Mouse (Mus musculus): ENCODE measurements around the gene Map3k14. TPM values are rescaled to one million over a fixed set of nuclear protein-coding genes. Genes with fewer than 3 reads are reported as not detected.
A peak's percentile ranks its signal among the peaks of the same experiment; 100 is the strongest.
"Not testable (repeated sequence)": the region's sequence is repeated elsewhere in the genome, so short reads cannot be mapped to it uniquely, and the experiment has no call there.

Map3k14 gene
- polyA plus RNA-seq, 1 experiment from 2014 or later, result 3.7 TPM

DNA sequence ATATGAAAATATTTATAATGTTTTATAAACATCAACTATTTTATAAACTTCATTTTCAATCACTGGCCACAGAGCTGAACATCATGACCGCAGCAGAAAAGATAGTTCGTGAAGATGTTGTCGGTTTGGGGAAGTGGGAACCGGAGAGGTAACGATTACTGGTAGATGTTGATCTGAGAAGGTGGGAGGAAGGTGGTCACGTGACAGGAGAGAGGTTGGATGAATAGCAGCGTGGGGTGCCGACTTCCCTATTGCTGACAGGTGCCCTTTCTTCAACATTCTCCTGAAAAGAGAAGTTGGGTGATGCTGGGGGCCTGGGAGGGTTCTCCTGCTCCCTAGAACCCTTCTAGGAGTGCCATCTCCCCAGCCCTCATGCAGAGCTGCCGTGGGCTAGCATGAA lies 37.3 kb upstream of the Map3k14 start:
- Histone ChIP-seq H3K36me3 (ENCODE audit: control insufficient read depth, insufficient read depth, low read length) (no peaks in the 10 kb centered on the region), H3K27ac (ENCODE audit: low read length) (no peak overlapping the region), H3K4me2 (ENCODE audit: low read depth, low read length) (no peak overlapping the region), H3K4me1 (replicated peaks; ENCODE audit: control insufficient read depth, insufficient read depth, low read length) (no peaks in the 10 kb centered on the region), H3K9me3 (ENCODE audit: control insufficient read depth, low read length) (no peaks in the 10 kb centered on the region), H3K27me3 (ENCODE audit: control insufficient read depth, insufficient read depth, low read depth, low read length) (no peaks in the 10 kb centered on the region), H3K4me3 (ENCODE audit: low read length) (no peak overlapping the region), H3K9ac (ENCODE audit: low read length) (no peak overlapping the region)
- ATAC-seq (ENCODE audit: low read depth), result no peak
- WGBS, result 77% methylated on average over 9 of the region's 9 CpGs

DNA sequence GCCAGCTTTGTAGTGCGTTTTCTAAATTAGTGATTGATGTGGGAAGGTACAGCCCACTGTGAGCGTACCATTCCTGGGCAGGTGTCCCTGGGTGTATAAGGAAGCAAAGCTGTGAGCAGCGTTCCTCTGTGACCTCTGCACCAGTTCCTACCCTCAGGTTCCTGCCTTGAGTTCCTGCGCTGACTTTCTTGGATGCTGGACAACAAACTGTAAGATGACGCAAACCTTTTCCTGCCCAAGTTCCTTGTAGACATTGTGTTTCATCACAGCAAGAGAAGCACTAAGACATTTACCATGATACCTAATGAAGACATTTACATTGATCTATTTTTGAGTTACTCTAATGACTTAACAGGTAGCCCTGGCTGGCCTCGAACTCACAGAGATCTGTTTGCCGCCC lies 27.5 kb upstream of the Map3k14 start:
- H3K36me3 ChIP-seq (ENCODE audit: control insufficient read depth, insufficient read depth, low read length), result no peaks in the 10 kb centered on the region
- no peaks in the 10 kb centered on the region for H3K9me3 ChIP-seq (ENCODE audit: control insufficient read depth, low read length)
- H3K4me2 ChIP-seq (ENCODE audit: low read depth, low read length), result no peak overlapping the region
- ATAC-seq (ENCODE audit: low read depth), result no peak
- H3K27me3 ChIP-seq (ENCODE audit: control insufficient read depth, insufficient read depth, low read depth, low read length), result no peaks in the 10 kb centered on the region
- no peak overlapping the region for H3K27ac ChIP-seq (ENCODE audit: low read length)
- no peak overlapping the region for H3K4me3 ChIP-seq (ENCODE audit: low read length)
- H3K9ac ChIP-seq (ENCODE audit: low read length), result no peak overlapping the region
- peaks cover 19% of the 10 kb centered on the region for H3K4me1 ChIP-seq (replicated peaks; ENCODE audit: control insufficient read depth, insufficient read depth, low read length)
- 85% methylated on average over 7 of the region's 7 CpGs for WGBS

DNA sequence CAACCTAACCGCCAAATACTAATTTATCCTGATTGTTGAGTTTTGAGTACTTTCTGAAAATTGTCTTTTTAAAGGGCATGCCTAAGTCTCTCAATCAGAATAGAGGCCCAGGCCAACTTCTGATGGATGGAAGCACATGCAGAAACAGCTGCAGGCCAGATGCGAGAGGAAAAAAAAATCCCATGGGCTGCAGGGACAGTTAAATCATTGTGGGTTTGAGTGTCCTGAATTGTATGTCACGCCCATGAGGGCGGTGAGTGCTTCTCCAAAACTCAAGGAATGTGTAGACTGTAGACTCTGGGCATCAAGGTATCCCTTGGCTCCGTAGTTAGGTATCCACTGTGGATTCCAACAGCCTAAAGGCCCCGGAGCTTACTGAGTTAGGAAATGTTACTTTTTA lies 26.8 kb upstream of the Map3k14 start:
- no peaks in the 10 kb centered on the region for H3K9me3 ChIP-seq (ENCODE audit: control insufficient read depth, low read length)
- no peaks in the 10 kb centered on the region for H3K36me3 ChIP-seq (ENCODE audit: control insufficient read depth, insufficient read depth, low read length)
- no peak overlapping the region for H3K4me3 ChIP-seq (ENCODE audit: low read length)
- H3K9ac ChIP-seq (ENCODE audit: low read length), result no peak overlapping the region
- H3K27ac ChIP-seq (ENCODE audit: low read length), result no peak overlapping the region
- no peak overlapping the region for H3K4me2 ChIP-seq (ENCODE audit: low read depth, low read length)
- 72% methylated on average over 6 of the region's 6 CpGs for WGBS
- H3K27me3 ChIP-seq (ENCODE audit: control insufficient read depth, insufficient read depth, low read depth, low read length), result no peaks in the 10 kb centered on the region
- no peak for ATAC-seq (ENCODE audit: low read depth)
- H3K4me1 ChIP-seq (replicated peaks; ENCODE audit: control insufficient read depth, insufficient read depth, low read length), result peaks cover 19% of the 10 kb centered on the region

DNA sequence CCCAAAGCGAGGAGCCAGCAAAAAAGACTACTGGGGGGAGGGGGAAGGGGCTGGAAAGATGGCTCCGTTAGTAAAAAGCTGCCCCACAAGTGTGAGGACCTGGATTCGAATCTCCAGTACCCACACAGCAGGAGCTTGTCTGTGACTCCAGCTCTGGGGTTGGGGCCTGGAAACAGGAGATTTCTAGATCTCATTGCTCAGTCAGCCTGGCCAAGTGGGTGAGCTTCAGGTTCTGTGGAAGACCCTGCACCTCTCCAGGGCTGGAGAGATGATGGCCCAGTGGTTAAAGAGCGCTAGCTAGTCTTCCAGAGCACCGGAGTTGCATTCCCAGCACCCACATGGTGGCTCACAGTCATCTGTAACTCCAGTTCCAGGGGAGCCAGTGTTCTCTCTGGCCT lies 25.6 kb upstream of the Map3k14 start:
- Histone ChIP-seq H3K27ac (ENCODE audit: low read length) (peak overlapping the region; percentile 69), H3K4me2 (ENCODE audit: low read depth, low read length) (no peak overlapping the region), H3K36me3 (ENCODE audit: control insufficient read depth, insufficient read depth, low read length) (no peaks in the 10 kb centered on the region), H3K9me3 (ENCODE audit: control insufficient read depth, low read length) (no peaks in the 10 kb centered on the region), H3K4me1 (replicated peaks; ENCODE audit: control insufficient read depth, insufficient read depth, low read length) (peaks cover 21% of the 10 kb centered on the region), H3K9ac (ENCODE audit: low read length) (no peak overlapping the region), H3K4me3 (ENCODE audit: low read length) (no peak overlapping the region), H3K27me3 (ENCODE audit: control insufficient read depth, insufficient read depth, low read depth, low read length) (no peaks in the 10 kb centered on the region)
- no peak for ATAC-seq (ENCODE audit: low read depth)
- 57% methylated on average over 5 of the region's 5 CpGs for WGBS

DNA sequence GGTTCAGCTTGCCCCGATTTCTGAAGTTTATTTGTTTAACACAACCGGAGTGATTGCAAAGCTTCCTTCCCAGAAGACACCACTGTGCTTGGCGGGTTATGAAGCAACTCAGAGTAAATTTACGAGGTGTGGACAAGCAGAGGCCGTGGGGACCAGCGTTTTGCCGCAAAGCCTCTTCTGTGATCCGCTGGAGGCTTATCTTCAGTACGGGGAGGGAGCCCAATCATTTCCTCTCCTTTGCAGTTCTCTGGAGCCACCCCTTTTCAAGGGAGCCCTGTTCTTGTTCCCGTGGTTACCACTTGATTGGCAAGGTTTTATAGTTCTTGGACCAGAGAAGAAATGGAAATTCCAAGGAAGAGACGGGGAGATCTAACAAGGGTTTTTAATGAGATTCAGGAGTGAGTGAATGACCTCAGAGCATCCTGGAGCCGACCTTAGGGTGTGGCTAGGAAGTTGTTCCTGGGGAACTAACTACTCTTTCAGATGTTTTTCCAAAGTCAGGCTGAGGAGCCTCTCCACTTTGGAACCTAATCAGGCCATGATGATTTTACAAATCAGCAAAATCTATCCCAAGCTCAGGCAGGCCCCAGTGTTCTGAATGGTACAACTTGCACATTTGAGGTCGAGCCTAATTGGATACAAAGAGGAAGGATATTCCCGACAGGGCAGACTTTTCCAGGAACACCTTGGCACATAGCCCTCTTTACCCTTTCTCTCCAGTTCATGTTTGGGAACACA lies 25.0 kb upstream of the Map3k14 start:
- Histone ChIP-seq H3K4me2 (ENCODE audit: low read depth, low read length) (peak overlapping the region; percentile 39), H3K4me1 (replicated peaks; ENCODE audit: control insufficient read depth, insufficient read depth, low read length) (peaks cover 21% of the 10 kb centered on the region), H3K27ac (ENCODE audit: low read length) (peak overlapping the region; percentile 69), H3K4me3 (ENCODE audit: low read length) (no peak overlapping the region), H3K27me3 (ENCODE audit: control insufficient read depth, insufficient read depth, low read depth, low read length) (no peaks in the 10 kb centered on the region), H3K9me3 (ENCODE audit: control insufficient read depth, low read length) (no peaks in the 10 kb centered on the region), H3K9ac (ENCODE audit: low read length) (no peak overlapping the region), H3K36me3 (ENCODE audit: control insufficient read depth, insufficient read depth, low read length) (no peaks in the 10 kb centered on the region)
- 4% methylated on average over 14 of the region's 14 CpGs for WGBS
- ATAC-seq (ENCODE audit: low read depth), result peak; percentile 91

DNA sequence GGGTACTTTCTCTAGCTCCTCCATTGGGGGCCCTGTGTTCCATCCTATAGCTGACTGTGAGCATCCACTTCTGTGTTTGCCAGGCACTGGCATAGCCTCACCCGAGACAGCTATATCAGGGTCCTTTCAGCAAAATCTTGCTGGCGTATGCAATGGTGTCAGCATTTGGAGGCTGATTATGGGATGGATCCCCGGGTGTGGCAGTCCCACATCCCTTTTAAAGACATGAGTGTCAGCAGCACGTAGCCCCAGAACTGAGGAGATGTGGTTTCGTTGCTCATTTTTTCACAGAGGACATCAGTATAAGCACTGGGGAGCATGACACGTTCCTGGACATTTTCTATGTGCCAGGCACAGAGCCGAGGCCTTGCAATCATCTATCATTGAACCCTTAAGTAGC lies 23.6 kb upstream of the Map3k14 start:
- ATAC-seq (ENCODE audit: low read depth); H3K27ac ChIP-seq (ENCODE audit: low read length); H3K4me3 ChIP-seq (ENCODE audit: low read length); H3K9ac ChIP-seq (ENCODE audit: low read length); H3K27me3 ChIP-seq (ENCODE audit: control insufficient read depth, insufficient read depth, low read depth, low read length); H3K4me2 ChIP-seq (ENCODE audit: low read depth, low read length); H3K36me3 ChIP-seq (ENCODE audit: control insufficient read depth, insufficient read depth, low read length); H3K9me3 ChIP-seq (ENCODE audit: control insufficient read depth, low read length): not testable (repeated sequence)
- WGBS, result 85% methylated on average over 7 of the region's 7 CpGs
- peaks cover 21% of the 10 kb centered on the region for H3K4me1 ChIP-seq (replicated peaks; ENCODE audit: control insufficient read depth, insufficient read depth, low read length)

DNA sequence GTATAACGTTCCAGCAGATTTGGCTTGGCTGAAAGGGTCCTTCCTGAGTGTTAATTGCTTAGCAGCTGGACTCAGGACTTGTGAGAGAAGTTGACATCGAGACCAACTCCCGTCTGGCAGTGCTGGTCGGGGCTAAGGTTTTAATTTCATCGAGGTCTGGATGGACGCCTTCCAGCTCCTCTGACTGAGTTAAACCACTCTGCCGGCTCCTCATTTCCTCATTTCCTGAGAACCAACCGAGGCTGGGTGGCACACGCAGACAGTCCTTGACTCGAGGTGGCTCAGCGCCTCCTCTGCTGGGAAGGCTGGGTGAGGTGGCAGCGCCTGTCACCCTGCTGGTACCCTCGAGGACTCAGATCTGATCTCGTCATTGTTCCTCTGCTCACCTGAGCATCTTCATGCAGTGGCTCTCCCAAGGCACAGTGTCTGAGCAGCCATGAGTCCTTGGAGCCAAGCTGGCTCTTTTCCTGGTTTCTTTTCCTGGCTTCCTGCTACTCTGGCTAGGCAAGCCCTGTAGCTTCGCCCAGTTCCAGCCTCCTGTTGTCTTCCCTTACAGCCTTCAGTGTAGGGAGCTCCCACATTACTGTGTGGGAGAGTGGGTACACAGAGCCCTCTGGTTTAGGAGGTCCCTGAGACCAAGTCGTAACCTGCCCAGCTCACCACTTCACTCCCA lies 21.2 kb upstream of the Map3k14 start:
- peak overlapping the region; percentile 19; the same call in 1 of the 2 replicates for H3K27ac ChIP-seq (ENCODE audit: low read length)
- 54% methylated on average over 16 of the region's 16 CpGs for WGBS
- no peaks in the 10 kb centered on the region for H3K9me3 ChIP-seq (ENCODE audit: control insufficient read depth, low read length)
- H3K9ac ChIP-seq (ENCODE audit: low read length), result no peak overlapping the region
- H3K36me3 ChIP-seq (ENCODE audit: control insufficient read depth, insufficient read depth, low read length), result no peaks in the 10 kb centered on the region
- H3K4me1 ChIP-seq (replicated peaks; ENCODE audit: control insufficient read depth, insufficient read depth, low read length), result peaks cover 16% of the 10 kb centered on the region
- H3K4me2 ChIP-seq (ENCODE audit: low read depth, low read length), result no peak overlapping the region
- ATAC-seq (ENCODE audit: low read depth), result no peak
- no peaks in the 10 kb centered on the region for H3K27me3 ChIP-seq (ENCODE audit: control insufficient read depth, insufficient read depth, low read depth, low read length)
- no peak overlapping the region for H3K4me3 ChIP-seq (ENCODE audit: low read length)

DNA sequence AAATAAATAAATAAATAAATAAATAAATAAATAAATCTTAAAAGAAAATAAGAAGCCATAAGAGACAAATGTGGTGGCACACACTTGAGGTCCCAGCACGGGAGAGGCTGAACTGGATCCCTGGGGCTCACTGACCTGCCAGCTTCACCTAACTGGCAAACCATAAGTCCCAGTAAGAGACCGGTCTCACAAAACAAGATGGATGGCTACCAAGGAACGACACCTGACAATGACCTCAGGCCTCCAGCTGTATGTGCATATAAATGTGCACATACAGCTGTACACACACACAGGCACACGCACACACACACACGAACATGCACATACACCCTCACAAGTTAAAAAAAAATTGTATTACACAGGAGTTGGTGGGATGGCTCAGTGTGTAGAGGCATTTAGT lies 19.6 kb upstream of the Map3k14 start:
- peaks cover 4% of the 10 kb centered on the region for H3K4me1 ChIP-seq (replicated peaks; ENCODE audit: control insufficient read depth, insufficient read depth, low read length)
- H3K9ac ChIP-seq (ENCODE audit: low read length), result no peak overlapping the region
- no peak overlapping the region for H3K27ac ChIP-seq (ENCODE audit: low read length)
- no peak overlapping the region for H3K4me3 ChIP-seq (ENCODE audit: low read length)
- H3K9me3 ChIP-seq (ENCODE audit: control insufficient read depth, low read length), result no peaks in the 10 kb centered on the region
- 93% methylated on average over 5 of the region's 5 CpGs for WGBS
- H3K27me3 ChIP-seq (ENCODE audit: control insufficient read depth, insufficient read depth, low read depth, low read length), result no peaks in the 10 kb centered on the region
- H3K4me2 ChIP-seq (ENCODE audit: low read depth, low read length), result no peak overlapping the region
- H3K36me3 ChIP-seq (ENCODE audit: control insufficient read depth, insufficient read depth, low read length), result no peaks in the 10 kb centered on the region
- ATAC-seq (ENCODE audit: low read depth), result no peak

DNA sequence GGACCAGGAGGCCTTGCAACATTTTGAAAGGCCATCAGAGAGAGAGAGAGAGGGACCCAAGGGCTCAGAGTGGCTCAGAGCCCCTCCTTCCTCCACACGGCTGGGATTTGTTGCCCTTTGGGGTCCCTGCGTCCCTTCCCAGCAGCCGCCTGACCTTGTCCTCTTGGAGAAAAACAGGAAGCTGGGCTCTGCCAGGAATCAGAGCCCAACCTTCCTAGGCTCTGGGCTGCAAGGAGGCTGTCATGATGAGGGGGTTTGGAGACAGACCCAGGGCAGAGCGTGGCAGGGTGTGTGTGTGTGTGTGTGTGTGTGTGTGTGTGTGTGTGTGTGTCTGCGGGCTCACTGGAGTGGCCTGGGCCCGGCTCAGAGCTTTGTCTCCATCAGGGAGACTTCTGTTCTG lies 18.7 kb upstream of the Map3k14 start:
- peaks cover 2% of the 10 kb centered on the region; the same call in 1 of the 2 replicates for H3K4me1 ChIP-seq (replicated peaks; ENCODE audit: control insufficient read depth, insufficient read depth, low read length)
- peak overlapping the region; percentile 72 for H3K27ac ChIP-seq (ENCODE audit: low read length)
- H3K9ac ChIP-seq (ENCODE audit: low read length), result 0 out of 2 replicates have a peak overlapping the region, but pooled peaks have one; percentile 2
- WGBS, result 21% methylated on average over 6 of the region's 6 CpGs
- H3K27me3 ChIP-seq (ENCODE audit: control insufficient read depth, insufficient read depth, low read depth, low read length), result no peaks in the 10 kb centered on the region
- H3K36me3 ChIP-seq (ENCODE audit: control insufficient read depth, insufficient read depth, low read length), result no peaks in the 10 kb centered on the region
- H3K4me2 ChIP-seq (ENCODE audit: low read depth, low read length), result no peak overlapping the region
- peak; percentile 89 for ATAC-seq (ENCODE audit: low read depth)
- H3K4me3 ChIP-seq (ENCODE audit: low read length), result no peak overlapping the region
- H3K9me3 ChIP-seq (ENCODE audit: control insufficient read depth, low read length), result no peaks in the 10 kb centered on the region

Measured in lung, embryonic 16.5 days (tissue).